ENCODE assay signal across 17 mouse cellular contexts in genomic region chr9:92377967-92378366, GRCm38 (mm10).
DNase-seq lines count a peak whose midpoint lies in the region; ATAC-seq and TF ChIP-seq lines count a peak whose summit lies in the region.
"Had no signal": no experiment of that assay in that cellular context is flagged by ENCODE, and none has a peak within 500 bp of the region (broad histone marks: within the 10 kb centered on the region; RNA-seq: fewer than 3 reads in every experiment).

No protein-coding gene starts in this region.

- no peak for TF ChIP-seq POLR2A in lung, adult 2 months (IDR thresholded peaks at IDR 0.05; ENCODE audit: borderline replicate concordance, extremely low read depth, low read depth, low read length)

- peak; percentile 62 for ATAC-seq in forebrain, postnatal 0 days
- peak; percentile 80 for ATAC-seq in lung, embryonic 14.5 days (ENCODE audit: insufficient read depth)
- ATAC-seq: CD4-positive, CD25-positive, alpha-beta regulatory T cell, adult 4 months had no signal

- no peak overlapping the region for H3K27ac ChIP-seq in forebrain, postnatal 0 days (ENCODE audit: low read depth, low read length)
- no peak overlapping the region for H3K27ac ChIP-seq in forebrain, embryonic 10.5 days
- no peak overlapping the region for H3K27ac ChIP-seq in lung, embryonic 14.5 days (ENCODE audit: low read depth)
- H3K27ac ChIP-seq: embryonic facial prominence, embryonic 13.5 days; hindbrain, embryonic 10.5 days; left cerebral cortex, adult 2 months; limb, embryonic 12.5 days; liver, embryonic 15.5 days; neural tube, embryonic 13.5 days; stomach, embryonic 15.5 days had no signal

- no peaks in the 10 kb centered on the region for H3K9me3 ChIP-seq in forebrain, postnatal 0 days (ENCODE audit: low read length)
- H3K9me3 ChIP-seq in forebrain, embryonic 10.5 days, result no peaks in the 10 kb centered on the region
- no peaks in the 10 kb centered on the region for H3K9me3 ChIP-seq in lung, embryonic 14.5 days (ENCODE audit: low read depth, low read length)
- H3K9me3 ChIP-seq: embryonic facial prominence, embryonic 13.5 days; hindbrain, embryonic 10.5 days; limb, embryonic 12.5 days; liver, embryonic 15.5 days; neural tube, embryonic 13.5 days; stomach, embryonic 15.5 days had no signal

- H3K36me3 ChIP-seq in forebrain, postnatal 0 days (ENCODE audit: insufficient read depth), result no peaks in the 10 kb centered on the region
- no peaks in the 10 kb centered on the region for H3K36me3 ChIP-seq in forebrain, embryonic 10.5 days (replicated peaks)
- no peaks in the 10 kb centered on the region for H3K36me3 ChIP-seq in lung, embryonic 14.5 days (ENCODE audit: insufficient read depth)
- H3K36me3 ChIP-seq: embryonic facial prominence, embryonic 13.5 days; hindbrain, embryonic 10.5 days; limb, embryonic 12.5 days; liver, embryonic 15.5 days; neural tube, embryonic 13.5 days; stomach, embryonic 15.5 days had no signal

- H3K27me3 ChIP-seq in forebrain, postnatal 0 days (ENCODE audit: insufficient read depth, low read length), result no peaks in the 10 kb centered on the region
- H3K27me3 ChIP-seq in forebrain, embryonic 10.5 days (ENCODE audit: poor library complexity, severe bottlenecking), result no peaks in the 10 kb centered on the region
- no peaks in the 10 kb centered on the region for H3K27me3 ChIP-seq in lung, embryonic 14.5 days (ENCODE audit: insufficient read depth, low read length)
- H3K27me3 ChIP-seq: embryonic facial prominence, embryonic 13.5 days; limb, embryonic 12.5 days; liver, embryonic 15.5 days; neural tube, embryonic 13.5 days; stomach, embryonic 15.5 days had no signal

- no peak overlapping the region for H3K9ac ChIP-seq in forebrain, postnatal 0 days
- H3K9ac ChIP-seq in lung, embryonic 14.5 days, result no peak overlapping the region
- H3K9ac ChIP-seq: embryonic facial prominence, embryonic 13.5 days; limb, embryonic 12.5 days; liver, embryonic 15.5 days; neural tube, embryonic 13.5 days; stomach, embryonic 15.5 days had no signal

- 64% methylated on average over 1 of the region's 1 CpGs for WGBS in forebrain, postnatal 0 days
- WGBS in forebrain, embryonic 10.5 days, result 78% methylated on average over 1 of the region's 1 CpGs
- WGBS in lung, embryonic 14.5 days, result 63% methylated on average over 1 of the region's 1 CpGs
- WGBS in lung, adult 2 months, result 56% methylated on average over 1 of the region's 1 CpGs

- no peaks in the 10 kb centered on the region for H3K4me1 ChIP-seq in forebrain, postnatal 0 days (ENCODE audit: insufficient read depth)
- no peaks in the 10 kb centered on the region for H3K4me1 ChIP-seq in forebrain, embryonic 10.5 days
- H3K4me1 ChIP-seq in lung, embryonic 14.5 days (ENCODE audit: insufficient read depth), result peaks cover 8% of the 10 kb centered on the region; the same call in 1 of the 2 replicates
- peaks cover 4% of the 10 kb centered on the region for H3K4me1 ChIP-seq in lung, adult 2 months (ENCODE audit: control insufficient read depth, insufficient read depth, low read length)
- H3K4me1 ChIP-seq: hindbrain, embryonic 10.5 days; neural tube, embryonic 13.5 days; stomach, embryonic 15.5 days had no signal

- H3K4me2 ChIP-seq in forebrain, postnatal 0 days (ENCODE audit: low read depth), result no peak overlapping the region
- no peak overlapping the region for H3K4me2 ChIP-seq in lung, embryonic 14.5 days
- H3K4me2 ChIP-seq: embryonic facial prominence, embryonic 13.5 days; limb, embryonic 12.5 days; liver, embryonic 15.5 days; neural tube, embryonic 13.5 days; stomach, embryonic 15.5 days had no signal

- H3K4me3 ChIP-seq in forebrain, postnatal 0 days (ENCODE audit: low read depth, low read length), result no peak overlapping the region
- no peak overlapping the region for H3K4me3 ChIP-seq in forebrain, embryonic 10.5 days
- no peak overlapping the region for H3K4me3 ChIP-seq in lung, embryonic 14.5 days (ENCODE audit: low read depth, low read length)
- H3K4me3 ChIP-seq in lung, adult 2 months (replicated peaks; ENCODE audit: extremely low read depth, low read depth, low read length), result no peak overlapping the region
- H3K4me3 ChIP-seq: embryonic facial prominence, embryonic 13.5 days; hindbrain, embryonic 10.5 days; left cerebral cortex, adult 2 months; limb, embryonic 12.5 days; liver, embryonic 15.5 days; neural tube, embryonic 13.5 days; stomach, embryonic 15.5 days had no signal

- DNase-seq in forebrain, postnatal 0 days, result peak; percentile 15
- no peak for DNase-seq in forebrain, embryonic 10.5 days (ENCODE audit: extremely low spot score, low spot score)
- peak; percentile 85 for DNase-seq in lung, embryonic 14.5 days
- no peak for DNase-seq in lung, adult 2 months
- peak; percentile 84 for DNase-seq in gonadal fat pad, adult 2 months (ENCODE audit: low read depth)
- peak; percentile 42 for DNase-seq in skeletal muscle tissue, adult 2 months (ENCODE audit: low read depth, low spot score)
- DNase-seq in c-Kit-positive CD71-positive TER-119-positive erythroid progenitor cells, embryonic 14.5 days (ENCODE audit: low spot score), result no peak
- DNase-seq: adrenal gland, postnatal 36 days; cerebellum, postnatal 14 days had no signal

- TF ChIP-seq CTCF in forebrain, postnatal 0 days (IDR thresholded peaks at IDR 0.05; ENCODE audit: low read depth), result no peak
- no peak for TF ChIP-seq CTCF in lung, embryonic 14.5 days (IDR thresholded peaks at IDR 0.05; ENCODE audit: low read depth)
- TF ChIP-seq CTCF in lung, adult 2 months (IDR thresholded peaks at IDR 0.05; ENCODE audit: insufficient read depth, low read length), result no peak

Comparison
In these comparisons a context has a peak if more than half of its experiments do, and no peak if none do; other contexts are left out.
1. DNase-seq: peak in forebrain, postnatal 0 days (single experiment), lung, embryonic 14.5 days (single experiment), gonadal fat pad, adult 2 months (single experiment) and skeletal muscle tissue, adult 2 months (single experiment); none in forebrain, embryonic 10.5 days (single experiment), lung, adult 2 months (single experiment) and c-Kit-positive CD71-positive TER-119-positive erythroid progenitor cells, embryonic 14.5 days (single experiment).